Mouse (Mus musculus) limb, embryonic 11.5 days (tissue): Measurements from ENCODE around the gene Mfap4. TPM values are rescaled to one million over a fixed set of nuclear protein-coding genes. Genes with fewer than 3 reads are reported as not detected.

Experiments used
- ATAC-seq: fragments of 200-750 bp; cut with Nextera tagmentation; 2 replicates; pipeline ENCODE4 v1.8.0; 2017; ENCODE audit warnings: low read depth; ENCODE audit not compliant: insufficient number of reproducible peaks, low FRiP score, low TSS enrichment
- DNase-seq: peaks from one replicate; pipeline ENCODE4 v3.0.0-alpha.2; 2015; ENCODE audit warnings: low spot score
- H3K27ac ChIP-seq: fragments of 300-500 bp; sonication (generic); replicated peaks from 2 replicates; pipeline ENCODE4 v1.5.1; 2014; ENCODE audit warnings: low read depth, mild to moderate bottlenecking, low read length
- H3K27me3 ChIP-seq: fragments of 300-500 bp; sonication (generic); 2 replicates; pipeline ENCODE4 v1.6.1; 2014; ENCODE audit warnings: mild to moderate bottlenecking, low read length, mixed read lengths; ENCODE audit not compliant: control insufficient read depth, insufficient read depth
- H3K36me3 ChIP-seq: fragments of 300-500 bp; sonication (generic); 2 replicates; pipeline ENCODE4 v1.6.1; 2014; ENCODE audit warnings: mild to moderate bottlenecking, low read length, moderate library complexity, mixed read lengths; ENCODE audit not compliant: control insufficient read depth, insufficient read depth
- H3K4me1 ChIP-seq: fragments of 300-500 bp; sonication (generic); 2 replicates; pipeline ENCODE4 v1.6.1; 2014; ENCODE audit warnings: low read length, mixed read lengths; ENCODE audit not compliant: control insufficient read depth, insufficient read depth
- H3K4me2 ChIP-seq: fragments of 300-500 bp; sonication (generic); 2 replicates; pipeline ENCODE4 v1.6.1; 2014; ENCODE audit warnings: low read depth, mild to moderate bottlenecking, moderate library complexity; ENCODE audit not compliant: severe bottlenecking
- H3K4me3 ChIP-seq: fragments of 300-500 bp; sonication (generic); 2 replicates; pipeline ENCODE4 v1.5.1; 2014; ENCODE audit warnings: low read depth, low read length
- H3K9ac ChIP-seq: fragments of 300-500 bp; sonication (generic); 2 replicates; pipeline ENCODE4 v1.6.1; 2014; ENCODE audit warnings: mild to moderate bottlenecking, low read length
- H3K9me3 ChIP-seq: fragments of 300-500 bp; sonication (generic); 2 replicates; pipeline ENCODE4 v1.6.1; 2016; ENCODE audit warnings: low read length; ENCODE audit not compliant: control insufficient read depth
- WGBS: fragments of 180-500 bp; shearing (Covaris S2); extraction: QIAGEN DNeasy Blood & Tissue Kit; methylation state at CpG from one replicate; pipeline ENCODE4 v1.1.7; 2014; 5-methylcytosine and 5-hydroxymethylcytosine counted together
- polyA plus RNA-seq: library from polyadenylated mRNA; unstranded; fragments of >200 nt; fragmentation: Nextera tagmentation; extraction: Ambion mirVana; gene quantifications from 2 replicates; pipeline ENCODE4 v1.2.1, GENCODE M21; 2014

The Mfap4 gene
- polyA plus RNA-seq, 1 experiment from 2014 or later: 244 TPM

DNA sequence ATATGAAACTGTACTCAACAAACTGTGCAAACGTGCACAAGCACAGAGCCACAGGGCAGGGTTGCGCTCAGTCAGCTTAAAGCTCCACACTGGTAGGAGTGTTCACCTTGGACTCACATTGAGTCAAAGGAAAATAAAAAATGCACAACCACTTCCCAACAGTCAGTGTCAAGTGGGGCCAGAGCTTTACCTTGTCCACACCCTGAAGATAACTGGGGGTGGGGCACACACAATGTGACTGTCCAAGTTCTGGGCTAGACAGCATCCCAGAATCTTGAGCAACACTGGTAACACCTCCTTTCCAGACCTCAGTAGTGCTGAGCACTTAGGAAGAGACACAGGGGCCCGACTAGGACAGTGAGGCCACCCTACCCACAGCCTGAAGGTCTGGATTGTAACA is 33.6 kb downstream of the Mfap4 start:
- Histone ChIP-seq H3K4me1 (no peaks in the 10 kb centered on the region), H3K4me2 (no peak overlapping the region), H3K36me3 (peaks cover 3% of the 10 kb centered on the region; the same call in 1 of the 2 replicates), H3K9ac (no peak overlapping the region), H3K27ac (no peak overlapping the region), H3K4me3 (no peak overlapping the region), H3K27me3 (no peaks in the 10 kb centered on the region), H3K9me3 (no peaks in the 10 kb centered on the region)
- DNase-seq: no peak
- ATAC-seq: no peak
- 94% methylated on average over 3 of the region's 3 CpGs for WGBS

DNA sequence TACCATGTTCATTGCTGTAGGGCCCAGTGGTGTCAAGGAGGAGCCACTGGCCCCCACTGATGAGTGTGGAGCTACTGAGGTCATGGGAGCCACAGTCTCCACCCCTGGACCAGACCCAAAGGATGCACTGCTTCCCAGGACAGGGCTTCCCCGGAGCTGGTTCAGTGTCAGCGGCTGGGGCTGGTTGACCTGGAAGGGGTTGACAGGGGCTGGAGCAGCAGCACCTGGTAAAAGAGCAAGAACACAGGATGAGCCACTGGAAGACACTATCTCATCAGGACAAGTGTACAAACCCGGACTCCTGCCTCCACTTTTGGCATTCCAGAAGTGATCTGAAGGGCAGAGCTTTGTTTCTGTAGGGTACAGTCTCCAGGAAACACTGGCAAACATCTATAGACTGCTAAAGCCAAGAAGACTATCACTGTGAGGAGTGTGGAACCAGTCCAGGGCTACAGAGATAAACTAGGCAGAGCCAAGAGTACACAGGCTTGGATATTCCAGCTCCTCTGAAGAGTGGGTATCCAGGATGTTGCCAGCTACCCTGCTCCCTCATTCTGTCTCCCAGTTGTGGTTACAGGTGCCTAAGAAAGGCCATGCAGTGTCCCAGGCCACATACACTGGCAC is 34.4 kb downstream of the Mfap4 start:
- Histone ChIP-seq H3K9ac (no peak overlapping the region), H3K36me3 (peaks cover 3% of the 10 kb centered on the region; the same call in 1 of the 2 replicates), H3K27ac (no peak overlapping the region), H3K4me3 (no peak overlapping the region), H3K4me2 (no peak overlapping the region), H3K4me1 (no peaks in the 10 kb centered on the region), H3K27me3 (no peaks in the 10 kb centered on the region), H3K9me3 (no peaks in the 10 kb centered on the region)
- WGBS: 93% methylated on average over 3 of the region's 3 CpGs
- DNase-seq: no peak
- ATAC-seq: no peak

DNA sequence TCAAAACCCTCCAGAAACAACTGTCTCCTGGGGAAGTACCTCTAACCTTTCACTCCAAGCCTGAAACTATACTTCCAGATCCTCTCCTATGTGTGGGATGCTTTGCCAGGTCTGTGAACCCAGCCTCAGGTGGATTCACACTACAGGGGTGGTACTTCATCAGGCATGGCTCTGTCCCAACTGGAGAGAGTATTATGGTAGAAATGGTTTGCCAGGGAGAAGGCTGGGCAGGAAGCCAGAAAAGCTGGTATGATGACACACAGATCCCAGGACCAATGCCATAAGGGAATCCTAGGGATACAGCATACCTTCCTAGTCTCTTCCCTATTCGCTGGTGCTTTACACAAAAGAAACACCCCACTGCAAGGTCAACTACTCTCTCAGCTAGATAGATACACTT is 41.6 kb downstream of the Mfap4 start:
- Histone ChIP-seq H3K27ac (no peak overlapping the region), H3K9ac (no peak overlapping the region), H3K4me2 (no peak overlapping the region), H3K9me3 (no peaks in the 10 kb centered on the region), H3K36me3 (no peaks in the 10 kb centered on the region), H3K27me3 (no peaks in the 10 kb centered on the region), H3K4me1 (no peaks in the 10 kb centered on the region), H3K4me3 (no peak overlapping the region)
- DNase-seq (no peak), ATAC-seq (no peak)
- WGBS: 95% methylated on average over 1 of the region's 1 CpGs

DNA sequence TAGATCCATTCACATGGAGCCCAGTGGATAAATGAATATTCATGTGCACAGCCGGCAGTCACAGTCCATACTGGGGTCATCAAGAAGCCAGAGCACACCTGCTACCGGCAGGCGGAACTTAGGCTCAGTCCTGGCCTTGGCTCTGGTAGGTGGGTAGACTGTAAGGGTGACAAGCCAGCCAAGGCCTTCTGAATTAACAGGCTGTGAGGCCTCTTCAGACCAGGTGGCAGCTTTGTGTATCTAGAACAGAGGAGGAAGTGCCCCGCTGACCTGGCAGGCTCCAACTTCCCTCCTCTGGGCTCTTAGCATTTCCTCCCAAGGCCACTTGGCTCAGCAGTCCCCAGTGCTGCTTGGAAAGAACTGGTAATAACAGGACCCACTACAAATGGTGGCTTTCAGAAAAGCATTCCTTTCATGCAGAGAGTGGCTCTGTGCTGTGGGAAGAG is 44.1 kb downstream of the Mfap4 start:
- H3K4me3 ChIP-seq: no peak overlapping the region
- ATAC-seq: no peak
- 60% methylated on average over 4 of the region's 4 CpGs for WGBS

DNA sequence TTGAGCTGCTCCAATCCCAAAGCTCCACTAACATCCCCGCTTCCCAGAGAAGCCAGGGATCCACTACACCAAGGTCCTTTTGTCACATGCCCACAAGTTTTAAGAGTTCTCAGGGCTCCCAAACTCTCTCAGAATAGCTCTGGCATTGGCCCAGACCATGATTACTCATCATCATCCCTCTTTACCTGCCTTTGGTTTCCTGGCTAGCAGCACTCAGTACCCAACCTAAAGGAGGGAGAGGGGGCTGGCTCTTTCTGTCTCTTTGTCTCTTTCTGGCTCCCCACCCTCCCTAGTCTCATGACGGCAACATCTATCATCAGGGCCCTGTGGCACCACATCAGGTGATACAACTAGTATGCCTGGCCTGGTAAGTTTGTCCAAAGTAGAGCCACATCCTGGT is 47.6 kb downstream of the Mfap4 start:
- DNase-seq (no peak), ATAC-seq (no peak)
- Histone ChIP-seq H3K27me3 (no peaks in the 10 kb centered on the region), H3K36me3 (no peaks in the 10 kb centered on the region), H3K27ac (no peak overlapping the region), H3K4me2 (no peak overlapping the region), H3K4me3 (no peak overlapping the region), H3K9me3 (no peaks in the 10 kb centered on the region), H3K4me1 (no peaks in the 10 kb centered on the region), H3K9ac (no peak overlapping the region)
- 93% methylated on average over 2 of the region's 2 CpGs for WGBS

More for the DNA sequence above, 44.1 kb downstream of the Mfap4 start:
- no peak overlapping the region for H3K27ac ChIP-seq
- H3K36me3 ChIP-seq: no peaks in the 10 kb centered on the region
- H3K4me2 ChIP-seq: no peak overlapping the region
- no peak overlapping the region for H3K9ac ChIP-seq
- H3K27me3 ChIP-seq: no peaks in the 10 kb centered on the region
- no peak for DNase-seq
- H3K9me3 ChIP-seq: no peaks in the 10 kb centered on the region
- H3K4me1 ChIP-seq: no peaks in the 10 kb centered on the region

DNA sequence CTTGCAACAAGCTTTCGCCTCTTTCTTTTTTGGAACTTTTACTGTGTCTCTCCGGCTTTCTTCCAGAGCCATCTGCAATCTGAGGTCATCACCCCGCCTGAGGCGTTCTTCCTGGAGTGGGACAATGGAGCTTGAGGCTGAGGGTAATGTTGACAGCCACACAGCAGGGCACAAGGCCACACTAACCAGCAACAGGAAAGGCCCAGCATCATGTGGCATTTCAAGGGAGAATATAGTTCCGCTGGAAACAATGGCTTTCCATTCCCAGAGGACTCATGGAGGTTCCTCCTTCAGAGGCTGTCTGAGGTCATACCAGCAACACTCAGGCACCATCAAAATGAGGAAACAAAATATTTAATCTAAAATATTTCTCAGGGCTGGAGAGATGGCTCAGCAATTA is 48.3 kb downstream of the Mfap4 start:
- Histone ChIP-seq H3K27me3 (no peaks in the 10 kb centered on the region), H3K27ac (no peak overlapping the region)

DNA sequence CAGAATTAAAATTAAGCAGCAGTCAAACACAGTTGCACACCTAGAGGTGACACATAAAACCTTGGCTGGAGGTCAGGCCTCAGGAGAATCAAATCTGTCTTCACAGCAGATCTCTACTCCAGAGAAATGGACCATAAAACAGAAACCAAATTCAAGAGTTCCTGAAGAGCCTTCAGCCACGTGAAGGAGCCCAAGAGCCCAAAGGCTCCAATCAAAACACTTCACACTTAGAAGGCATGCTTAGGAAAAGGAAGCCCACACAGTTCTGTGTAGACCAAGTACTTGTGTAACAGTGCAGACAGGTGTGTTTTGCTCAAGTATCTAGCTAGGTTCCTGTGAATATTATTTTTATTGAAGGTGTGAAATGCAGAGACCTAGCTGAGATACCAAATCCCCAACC is 50.3 kb downstream of the Mfap4 start:
- H3K9me3 ChIP-seq: no peaks in the 10 kb centered on the region
- H3K4me3 ChIP-seq: no peak overlapping the region
- no peaks in the 10 kb centered on the region for H3K4me1 ChIP-seq
- H3K4me2 ChIP-seq: no peak overlapping the region
- ATAC-seq: no peak
- H3K27ac ChIP-seq: no peak overlapping the region
- 63% methylated on average over 1 of the region's 1 CpGs for WGBS
- no peaks in the 10 kb centered on the region for H3K36me3 ChIP-seq
- H3K9ac ChIP-seq: no peak overlapping the region
- no peaks in the 10 kb centered on the region for H3K27me3 ChIP-seq
- no peak for DNase-seq

More for the DNA sequence above, 48.3 kb downstream of the Mfap4 start:
- H3K36me3 ChIP-seq: no peaks in the 10 kb centered on the region
- H3K9ac ChIP-seq: no peak overlapping the region
- no peak for DNase-seq
- H3K4me3 ChIP-seq: no peak overlapping the region
- H3K4me1 ChIP-seq: no peaks in the 10 kb centered on the region
- H3K4me2 ChIP-seq: no peak overlapping the region
- no peak for ATAC-seq
- 85% methylated on average over 5 of the region's 5 CpGs for WGBS
- H3K9me3 ChIP-seq: no peaks in the 10 kb centered on the region

DNA sequence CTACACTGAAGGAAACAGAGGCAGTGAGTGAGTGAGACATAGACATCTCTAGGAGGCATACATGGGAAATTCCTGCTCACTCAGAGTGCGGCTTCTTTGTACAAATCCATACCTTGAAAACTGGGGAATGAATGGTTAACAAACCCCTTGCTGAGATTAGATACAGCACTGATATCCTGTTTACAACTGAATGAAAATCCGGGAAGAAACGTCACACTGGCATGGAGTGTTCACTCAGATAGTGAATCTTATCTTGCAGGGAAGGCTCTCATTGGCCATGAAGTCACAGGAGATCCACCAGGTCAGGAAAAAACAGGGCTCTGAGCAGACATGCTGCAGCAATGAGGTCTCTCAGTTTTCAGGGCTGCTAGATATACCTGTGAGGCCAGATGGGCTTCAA is 51.7 kb downstream of the Mfap4 start:
- Histone ChIP-seq H3K9me3 (no peaks in the 10 kb centered on the region), H3K36me3 (no peaks in the 10 kb centered on the region), H3K27me3 (no peaks in the 10 kb centered on the region), H3K9ac (no peak overlapping the region), H3K4me1 (no peaks in the 10 kb centered on the region), H3K4me2 (no peak overlapping the region), H3K4me3 (no peak overlapping the region), H3K27ac (no peak overlapping the region)
- ATAC-seq (no peak), DNase-seq (no peak)
- 82% methylated on average over 3 of the region's 3 CpGs for WGBS

DNA sequence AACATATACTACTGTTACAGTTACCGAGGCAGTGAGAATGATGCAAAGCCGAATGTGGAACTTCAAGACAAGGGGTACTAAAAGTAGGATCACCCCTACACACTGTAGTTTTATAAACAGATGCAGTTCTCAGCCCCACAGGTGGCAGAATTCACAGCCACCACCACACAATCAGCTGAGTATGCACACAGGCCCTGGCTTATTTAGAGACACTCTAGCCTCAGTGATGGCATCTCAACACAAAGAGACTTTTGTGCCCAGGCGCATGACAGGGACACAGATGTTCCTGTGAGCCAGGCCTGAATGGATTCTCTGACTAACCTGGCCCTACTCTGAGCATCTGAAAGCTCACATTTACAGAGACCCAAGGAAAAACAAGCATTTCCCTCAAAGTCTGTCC is 52.1 kb downstream of the Mfap4 start:
- H3K9ac ChIP-seq: no peak overlapping the region
- 95% methylated on average over 3 of the region's 3 CpGs for WGBS
- DNase-seq (no peak), ATAC-seq (no peak)
- no peak overlapping the region for H3K27ac ChIP-seq
- no peaks in the 10 kb centered on the region for H3K9me3 ChIP-seq
- H3K4me3 ChIP-seq: no peak overlapping the region
- H3K36me3 ChIP-seq: no peaks in the 10 kb centered on the region
- no peaks in the 10 kb centered on the region for H3K4me1 ChIP-seq
- no peak overlapping the region for H3K4me2 ChIP-seq
- H3K27me3 ChIP-seq: no peaks in the 10 kb centered on the region
